Mouse (Mus musculus) bone marrow, adult 2 months (tissue): Measurements from ENCODE around the gene Psmg1.

Experiments
- CTCF ChIP-seq: fragments of 200-500 bp; IDR thresholded peaks from 2 replicates; pipeline ENCODE4 v1.5.1; 2011; ENCODE audit warnings: low read length, control low read depth; ENCODE audit not compliant: control insufficient read depth, insufficient read depth
- POLR2A ChIP-seq: fragments of 200-500 bp; IDR thresholded peaks from 2 replicates; pipeline ENCODE4 v1.6.1; 2011; ENCODE audit warnings: low read depth, mild to moderate bottlenecking, control low read depth, low read length, borderline replicate concordance; ENCODE audit not compliant: control insufficient read depth

GRCm38 (mm10) chr16:95941575-95941974, 49.2 kb downstream of the Psmg1 start:
- TF ChIP-seq CTCF, result no peak
- no peak for TF ChIP-seq POLR2A
